Mouse (Mus musculus) left cerebral cortex, adult 18-20 months (tissue): ENCODE measurements at regions not wholly inside any gene's neighbourhood (a gene's known extent, or its start where the extent isn't known, plus 50 kb on each side); places are given as distances from the start of the nearest gene placed in this dataset.
"Not testable (repeated sequence)": the region's sequence is repeated elsewhere in the genome, so short reads cannot be mapped to it uniquely, and the experiment has no call there.

Experiments used
- DNase-seq, 2 experiments: peaks; one replicate each; pipeline ENCODE4 v3.0.0; 2021 to 2022; ENCODE audit warnings: low spot score in 2 of 2, mixed read lengths in 1 of 2
- microRNA-seq, 2 experiments: library from miRNA; unstranded; fragments of <30 nt; microRNA quantifications; one replicate each; pipeline ENCODE4 v1.2.0; 2021

DNA sequence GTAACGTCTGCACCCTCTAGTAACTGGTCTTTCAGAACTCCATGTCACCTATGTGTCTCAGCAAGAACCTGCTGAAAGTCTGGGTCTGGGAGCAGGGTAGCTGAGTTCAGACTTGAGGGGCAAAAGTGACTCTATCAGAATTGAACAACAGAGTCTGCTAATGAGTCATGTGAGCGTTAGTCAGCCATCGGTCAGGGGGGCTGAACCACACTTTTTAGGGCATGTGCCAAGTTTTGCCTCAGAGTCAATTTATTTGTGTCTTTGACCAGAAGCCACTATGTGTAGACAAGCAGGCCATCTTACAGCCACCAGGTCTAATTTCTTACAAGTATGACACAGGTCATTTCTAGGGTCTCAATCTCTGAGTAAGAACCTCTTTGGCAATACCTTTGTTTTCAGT, 115.9 kb upstream of the Gm11146 start:
- not testable (repeated sequence) for DNase-seq

DNA sequence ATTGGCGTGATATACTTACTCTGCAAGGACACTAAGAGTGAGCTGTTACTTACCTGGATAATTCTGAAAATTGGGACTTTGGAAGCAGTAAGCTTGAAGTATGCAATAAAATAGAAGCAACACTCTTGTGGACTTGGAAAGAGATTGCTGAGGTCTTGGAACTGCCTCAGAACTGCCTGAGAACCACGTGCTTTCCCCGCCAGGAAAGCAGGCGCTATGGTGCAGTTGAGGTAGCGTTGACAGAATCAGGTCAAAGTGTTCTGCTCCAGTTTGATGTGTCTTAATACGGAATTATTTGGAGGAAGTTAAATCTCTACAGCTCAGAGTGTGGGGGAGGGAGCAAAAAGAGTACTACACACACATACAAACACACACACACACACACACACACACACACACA, 102.8 kb upstream of the Gm11146 start:
- peak in 1 of 2 experiments; percentile 32 for DNase-seq

DNA sequence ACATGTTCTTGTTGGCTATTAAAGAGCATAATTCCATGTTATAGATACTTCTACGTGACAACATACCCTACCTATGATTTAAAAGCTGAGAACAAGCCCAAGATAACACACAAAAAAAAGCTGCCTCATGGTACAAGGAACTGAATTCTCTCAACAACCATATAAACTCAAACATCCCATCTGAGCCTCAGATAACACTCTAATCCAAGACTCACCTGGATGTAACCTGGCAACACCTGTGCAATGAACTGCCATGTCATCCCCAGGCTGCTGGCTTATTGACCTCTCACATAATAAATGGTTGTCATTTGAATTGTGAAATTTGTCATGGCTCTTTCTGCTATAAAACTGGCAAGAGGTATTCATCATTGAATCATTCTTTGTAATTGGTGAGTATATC, 93.5 kb upstream of the Gm11146 start:
- DNase-seq = no peak

DNA sequence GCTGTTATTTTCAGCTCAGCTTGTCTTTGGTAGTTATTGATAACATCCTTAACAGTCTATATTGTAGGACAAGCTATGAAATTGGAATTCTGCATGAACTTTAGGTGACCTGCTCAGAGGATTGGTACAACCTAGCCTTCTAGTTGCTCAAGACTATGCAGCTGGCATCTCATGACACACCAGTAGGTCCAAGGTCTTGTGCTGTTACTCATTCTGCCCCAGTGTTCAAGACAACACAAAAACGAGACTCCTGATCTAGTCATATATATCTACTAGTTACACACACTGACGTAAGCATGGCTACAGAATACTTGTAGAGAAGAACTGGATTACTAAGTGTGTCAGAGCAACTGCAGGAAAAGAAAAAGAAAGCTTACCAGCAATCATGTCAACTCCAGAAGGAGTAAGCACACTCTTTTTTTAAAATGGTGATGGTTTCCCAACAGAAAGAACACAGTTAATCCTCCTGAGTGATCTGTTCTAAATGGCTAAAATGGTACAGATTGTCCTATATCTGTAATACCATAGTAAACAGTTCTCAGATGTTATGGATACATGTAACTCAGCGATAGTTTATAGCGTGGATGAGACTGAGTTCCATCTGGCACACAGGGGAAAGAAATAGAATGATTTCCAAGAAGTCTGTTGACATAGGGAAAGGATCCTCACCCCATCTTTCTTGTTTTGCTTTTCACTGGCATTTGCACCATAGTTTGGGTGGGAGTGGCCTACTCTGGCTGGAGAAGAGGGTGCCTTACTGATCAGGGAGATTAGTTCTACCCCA, 85.4 kb upstream of the Gm11146 start:
- DNase-seq = no peak

DNA sequence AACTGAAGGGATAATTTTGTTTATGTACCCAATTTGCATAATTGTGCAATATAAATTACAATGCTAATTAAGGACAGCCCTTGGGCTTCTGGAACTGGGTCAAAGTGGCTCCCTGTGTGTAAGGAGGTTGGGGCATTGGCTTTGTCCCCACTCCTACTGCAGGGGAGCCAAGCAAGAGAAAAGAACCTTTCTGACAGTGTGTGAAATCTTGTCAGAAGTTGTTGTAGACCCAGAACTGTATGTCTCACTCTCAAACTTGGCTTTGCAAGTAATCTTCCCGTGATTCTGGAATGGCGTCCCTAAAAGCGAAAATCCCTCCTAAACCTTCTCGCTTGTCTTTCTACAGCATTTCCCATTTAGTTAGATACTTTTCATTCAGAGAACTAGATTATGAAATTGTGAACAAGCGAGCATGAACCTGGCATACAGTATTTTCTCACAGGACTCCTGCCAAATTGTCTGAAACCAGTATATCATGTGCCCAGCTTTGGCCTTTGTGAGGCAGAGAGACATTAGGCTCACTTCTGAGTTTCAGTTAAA, 83.8 kb upstream of the Gm11146 start:
- DNase-seq = peak in 1 of 2 experiments; percentile 16

DNA sequence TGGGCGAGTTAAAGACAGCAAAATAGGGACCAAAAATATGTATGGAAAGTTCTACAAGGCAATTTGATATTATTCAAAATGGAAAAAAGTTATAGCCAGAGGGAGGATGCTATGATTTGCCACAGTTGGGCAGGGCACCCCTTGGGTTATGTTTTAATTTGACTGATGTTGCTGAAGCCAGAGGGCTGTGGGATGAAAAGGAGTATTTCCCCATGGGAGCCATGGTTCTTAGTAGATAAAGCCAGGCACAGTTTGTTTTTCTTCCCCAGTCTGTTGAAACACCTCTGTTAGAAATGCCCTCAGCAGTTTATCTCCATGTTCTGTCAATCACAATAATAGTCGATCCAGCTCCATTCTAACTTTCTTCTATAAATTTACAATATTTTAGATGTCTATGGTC, 82.6 kb upstream of the Gm11146 start:
- DNase-seq = no peak

DNA sequence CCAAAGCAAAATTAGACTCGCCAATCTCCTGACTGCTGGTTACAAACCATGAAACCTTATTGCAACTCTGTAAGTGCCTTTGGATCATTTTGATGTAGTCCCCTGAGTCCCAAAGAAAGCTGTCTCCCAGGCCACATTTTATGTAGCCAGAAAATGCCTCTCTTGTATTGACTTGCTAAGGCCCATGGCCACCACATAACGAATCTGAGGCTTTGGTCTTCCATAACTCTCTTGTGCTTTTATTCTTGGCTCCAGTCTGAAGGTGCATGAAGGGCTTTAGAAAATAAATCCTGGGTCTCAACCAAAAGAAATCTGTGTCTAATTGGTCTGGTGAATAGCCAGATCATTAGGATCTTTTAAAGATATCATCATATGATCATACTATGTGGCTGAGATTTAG, 77.3 kb upstream of the Gm11146 start:
- no peak for DNase-seq

DNA sequence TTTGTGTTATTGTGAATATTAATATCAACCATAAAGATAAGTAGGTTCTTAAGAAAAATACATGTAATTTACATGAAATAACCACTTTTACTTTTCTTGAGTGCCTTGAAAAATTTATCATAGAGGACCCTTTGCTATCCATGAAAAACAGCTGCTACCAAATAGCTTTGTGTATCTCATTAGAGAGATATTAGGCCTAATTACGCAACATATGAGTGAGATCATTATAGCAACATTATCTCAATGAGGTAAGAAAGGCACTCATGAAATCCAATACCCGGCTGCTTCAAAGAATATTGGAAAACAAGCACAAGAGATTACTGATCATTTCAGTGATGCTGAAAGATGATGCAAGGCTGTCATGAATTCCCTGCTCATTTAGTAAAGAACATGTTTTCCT, 74.9 kb upstream of the Gm11146 start:
- no peak for DNase-seq

DNA sequence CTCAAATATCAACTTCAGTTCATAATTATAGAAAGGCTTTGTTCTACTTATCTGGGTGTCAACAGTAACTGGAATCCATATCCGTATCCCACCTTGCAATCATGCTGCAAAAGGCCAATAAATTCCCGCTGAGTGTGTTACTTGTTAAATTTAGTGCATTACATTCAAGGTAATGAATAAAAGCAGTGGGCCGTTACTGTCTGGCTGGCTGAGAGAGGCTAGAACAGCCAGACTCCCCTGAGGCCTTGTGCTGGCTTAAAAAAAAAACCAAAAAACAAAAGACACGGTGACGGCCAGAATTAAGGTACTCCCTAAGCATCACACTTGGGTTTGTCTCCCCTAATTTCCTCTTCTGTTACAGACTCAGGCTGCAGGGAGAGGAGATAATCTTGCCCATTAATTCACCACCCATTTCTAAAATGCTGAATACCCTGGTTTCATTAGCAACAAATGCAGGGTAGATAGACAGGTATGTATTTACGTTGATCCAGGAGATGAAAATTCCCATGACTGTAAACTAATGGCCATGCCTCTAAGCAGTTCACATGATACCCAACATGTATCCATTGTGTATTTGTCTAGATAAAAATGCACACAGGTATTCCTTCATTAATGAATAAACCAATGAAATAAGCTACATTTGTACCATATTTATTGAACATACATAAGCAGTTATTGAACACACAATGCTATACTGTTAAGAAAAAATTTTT, 74.1 kb upstream of the Gm11146 start:
- DNase-seq = no peak

DNA sequence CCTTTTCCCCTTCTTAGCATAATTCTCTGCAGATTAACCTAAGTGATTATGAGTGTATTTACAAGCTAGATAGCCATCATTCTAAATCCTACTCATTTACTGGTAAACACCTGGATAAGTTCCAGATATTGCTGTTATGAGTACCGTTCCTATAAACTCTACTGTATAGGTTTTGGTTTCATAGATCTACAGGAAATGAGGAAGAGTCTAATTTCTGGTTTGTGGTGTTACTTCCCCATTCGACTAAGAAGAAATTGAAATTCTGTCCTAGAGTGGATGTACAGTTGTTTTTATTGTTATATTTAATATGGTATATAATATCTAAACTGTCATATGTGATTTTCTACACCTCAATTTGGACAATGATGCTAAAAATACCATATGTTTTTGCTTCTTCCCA, 69.4 kb upstream of the Gm11146 start:
- DNase-seq = no peak

DNA sequence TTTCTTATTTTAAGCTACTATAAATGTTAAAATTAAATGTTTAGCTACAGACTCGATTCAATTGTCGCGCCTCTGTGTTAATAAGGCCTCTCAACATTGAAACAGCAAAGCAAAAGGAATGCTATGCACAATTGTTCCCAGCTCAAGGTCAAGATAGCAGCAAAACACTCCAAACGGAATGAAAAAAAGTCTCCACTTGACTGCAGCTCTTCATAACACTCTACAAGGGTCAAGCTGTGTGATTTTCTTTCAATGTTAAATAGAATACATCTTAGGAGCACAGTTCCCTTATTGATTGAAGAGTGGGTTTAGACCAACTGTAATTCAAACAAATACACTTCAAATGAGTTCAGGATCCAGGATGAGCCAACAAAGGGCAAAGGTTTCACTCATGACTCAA, 63.9 kb upstream of the Gm11146 start:
- no peak for DNase-seq

DNA sequence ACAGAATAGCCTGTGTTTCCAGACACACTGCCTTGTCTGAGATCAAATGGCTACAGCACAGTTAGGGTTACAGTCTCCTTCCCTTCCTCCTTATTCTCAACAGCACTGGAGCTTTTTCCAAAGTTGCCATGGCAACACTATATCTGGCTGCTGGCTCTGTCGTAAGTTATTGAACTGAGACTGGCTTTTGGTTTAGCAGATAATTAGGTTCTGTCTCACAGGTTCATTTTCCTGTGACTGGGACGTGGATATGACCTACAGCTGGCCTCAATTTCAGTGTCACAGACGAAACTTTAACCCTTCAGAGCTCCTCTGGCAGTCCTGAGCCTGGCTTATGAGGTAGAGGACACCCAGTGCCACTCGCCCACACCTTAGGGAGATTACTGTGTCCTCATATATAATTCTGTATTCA, 60.2 kb upstream of the Gm11146 start:
- peak; percentile 32 to 53 for DNase-seq

DNA sequence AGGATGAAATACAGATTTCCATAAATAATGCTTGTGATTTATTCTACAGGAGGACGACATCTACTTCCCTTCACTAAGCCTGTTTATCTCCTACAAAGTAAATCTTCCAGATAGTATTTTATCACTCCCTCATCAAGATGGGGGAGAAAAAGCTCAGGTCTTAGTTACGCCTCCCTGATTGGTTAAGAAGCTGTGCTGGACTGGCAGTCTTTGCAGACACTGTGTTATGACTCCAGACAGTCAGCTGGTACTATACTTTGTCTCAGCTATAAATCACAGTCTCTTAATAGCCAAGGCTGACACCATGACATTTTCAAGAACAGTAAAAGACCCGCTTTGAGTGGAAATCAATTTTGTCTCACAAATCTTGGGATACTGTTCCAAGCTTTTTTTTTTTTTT, 51.4 kb upstream of the Gm11146 start:
- no peak for DNase-seq

Small RNA genes in the stretch of these regions (microRNA-seq; reads per million reads assigned to microRNA genes)
- 0 reads per million in 2 experiments for gene Gm25025
